ENCODE assay signal across 8 mouse cellular contexts in genomic region chr11:4986695-4987486, GRCm38 (mm10). TPM values are rescaled to one million over a fixed set of nuclear protein-coding genes. Genes with fewer than 3 reads are reported as not detected.
DNase-seq lines count a peak whose midpoint lies in the region; ATAC-seq and TF ChIP-seq lines count a peak whose summit lies in the region.

Gene Ap1b1 (plus strand): TSS chr11:4986824.

- peak; percentile 93 for DNase-seq in brain, embryonic 14.5 days (ENCODE audit: low read depth)
- DNase-seq in heart, embryonic 10.5 days (ENCODE audit: low spot score), result peak; percentile 97
- peak; percentile 89 for DNase-seq in midbrain, postnatal 0 days (ENCODE audit: low spot score)
- DNase-seq in spleen, postnatal 10 days (ENCODE audit: low spot score in 2 of 2), result peak; percentile 93 to 98

- H3ac ChIP-seq in C2C12 (ENCODE audit: control insufficient read depth, insufficient read length, low read depth), result peak within 1 kb of the TSS; percentile 90

- peak; percentile 93 for ATAC-seq in erythroblast, adult 5-6 weeks (replicated peaks; ENCODE audit: low FRiP score, poor library complexity, severe bottlenecking)
- ATAC-seq in kidney, embryonic 15.5 days (replicated peaks; ENCODE audit: low FRiP score), result peak; percentile 95
- ATAC-seq in limb, embryonic 15.5 days (ENCODE audit: insufficient number of reproducible peaks, low FRiP score, low TSS enrichment, low read depth), result peak; percentile 89
- ATAC-seq in midbrain, postnatal 0 days (ENCODE audit: low FRiP score), result peak; percentile 90

- peak within 1 kb of the TSS; percentile 67 for H3K9ac ChIP-seq in kidney, embryonic 15.5 days
- H3K9ac ChIP-seq in limb, embryonic 15.5 days, result peak within 1 kb of the TSS; percentile 58
- peak within 1 kb of the TSS; percentile 64 for H3K9ac ChIP-seq in midbrain, postnatal 0 days (replicated peaks; ENCODE audit: low read length, poor library complexity, severe bottlenecking)

- TF ChIP-seq CTCF in C2C12 (IDR thresholded peaks at IDR 0.05; ENCODE audit: control insufficient read depth, insufficient read depth, insufficient read length), result no peak
- TF ChIP-seq CTCF in brain, embryonic 14.5 days (IDR thresholded peaks at IDR 0.05; ENCODE audit: borderline replicate concordance, extremely low read depth, insufficient read depth, insufficient read length), result no peak
- TF ChIP-seq CTCF in midbrain, postnatal 0 days (IDR thresholded peaks at IDR 0.05), result no peak

- H3K4me1 ChIP-seq in heart, embryonic 10.5 days, result peaks cover 42% of the 10 kb centered on the region
- peaks cover 22% of the 10 kb centered on the region for H3K4me1 ChIP-seq in kidney, embryonic 15.5 days
- H3K4me1 ChIP-seq in limb, embryonic 15.5 days, result peaks cover 13% of the 10 kb centered on the region
- H3K4me1 ChIP-seq in midbrain, postnatal 0 days (ENCODE audit: insufficient read depth, low read length), result peaks cover 11% of the 10 kb centered on the region; the same call in 1 of the 2 replicates

- H3K4me2 ChIP-seq in kidney, embryonic 15.5 days, result peak within 1 kb of the TSS; percentile 93
- peak within 1 kb of the TSS; percentile 89 for H3K4me2 ChIP-seq in limb, embryonic 15.5 days
- peak within 1 kb of the TSS; percentile 72 for H3K4me2 ChIP-seq in midbrain, postnatal 0 days (ENCODE audit: low read depth, low read length, poor library complexity, severe bottlenecking)

- H3K79me3 ChIP-seq in C2C12 (ENCODE audit: low read depth), result peaks cover 10% of the 10 kb centered on the region

- H3K27me3 ChIP-seq in C2C12 (ENCODE audit: control insufficient read depth, insufficient read depth, insufficient read length), result no peaks in the 10 kb centered on the region
- H3K27me3 ChIP-seq in heart, embryonic 10.5 days (ENCODE audit: insufficient read depth, poor library complexity, severe bottlenecking), result no peaks in the 10 kb centered on the region
- H3K27me3 ChIP-seq in kidney, embryonic 15.5 days, result no peaks in the 10 kb centered on the region
- H3K27me3 ChIP-seq in limb, embryonic 15.5 days, result peaks cover 12% of the 10 kb centered on the region
- no peaks in the 10 kb centered on the region for H3K27me3 ChIP-seq in midbrain, postnatal 0 days (ENCODE audit: insufficient read depth, low read length)

- peak within 1 kb of the TSS; percentile 84 for H3K4me3 ChIP-seq in C2C12 (ENCODE audit: insufficient read depth, poor library complexity, severe bottlenecking)
- peak within 1 kb of the TSS; percentile 73 for H3K4me3 ChIP-seq in heart, embryonic 10.5 days
- H3K4me3 ChIP-seq in kidney, embryonic 15.5 days (replicated peaks), result peak within 1 kb of the TSS; percentile 85
- H3K4me3 ChIP-seq in limb, embryonic 15.5 days, result peak within 1 kb of the TSS; percentile 71
- H3K4me3 ChIP-seq in midbrain, postnatal 0 days (ENCODE audit: low read depth, low read length), result peak within 1 kb of the TSS; percentile 49

- peaks cover 17% of the 10 kb centered on the region for H3K79me2 ChIP-seq in C2C12 (ENCODE audit: control insufficient read depth, insufficient read depth)

- TF ChIP-seq POLR2A in brain, embryonic 14.5 days (IDR thresholded peaks at IDR 0.05; ENCODE audit: borderline replicate concordance, extremely low read depth, insufficient read depth, insufficient read length, poor library complexity, severe bottlenecking), result peak; percentile 19; the same call in 1 of the 2 replicates

- WGBS in heart, embryonic 10.5 days, result under 1% methylated on average over 62 of the region's 62 CpGs
- WGBS in kidney, embryonic 15.5 days, result under 1% methylated on average over 62 of the region's 62 CpGs
- under 1% methylated on average over 62 of the region's 62 CpGs for WGBS in limb, embryonic 15.5 days
- 1% methylated on average over 59 of the region's 62 CpGs for WGBS in midbrain, postnatal 0 days

- H3K36me3 ChIP-seq in C2C12 (ENCODE audit: control insufficient read depth, insufficient read depth), result peaks cover 8% of the 10 kb centered on the region
- H3K36me3 ChIP-seq in heart, embryonic 10.5 days, result peaks cover 14% of the 10 kb centered on the region
- 0 out of 2 replicates have a peak, but pooled peaks cover 7% of the 10 kb centered on the region for H3K36me3 ChIP-seq in kidney, embryonic 15.5 days
- H3K36me3 ChIP-seq in limb, embryonic 15.5 days, result 0 out of 2 replicates have a peak, but pooled peaks cover 3% of the 10 kb centered on the region
- 0 out of 2 replicates have a peak, but pooled peaks cover 3% of the 10 kb centered on the region for H3K36me3 ChIP-seq in midbrain, postnatal 0 days (ENCODE audit: insufficient read depth, low read length)

- H3K27ac ChIP-seq in heart, embryonic 10.5 days, result peak within 1 kb of the TSS; percentile 83
- peak within 1 kb of the TSS; percentile 61 for H3K27ac ChIP-seq in kidney, embryonic 15.5 days
- peak within 1 kb of the TSS; percentile 38; the same call in 1 of the 2 replicates for H3K27ac ChIP-seq in limb, embryonic 15.5 days
- peak within 1 kb of the TSS; percentile 21; the same call in 1 of the 2 replicates for H3K27ac ChIP-seq in midbrain, postnatal 0 days (ENCODE audit: low read depth, low read length)

- H3K9me3 ChIP-seq in heart, embryonic 10.5 days, result no peaks in the 10 kb centered on the region
- H3K9me3 ChIP-seq in kidney, embryonic 15.5 days (replicated peaks), result no peaks in the 10 kb centered on the region
- H3K9me3 ChIP-seq in limb, embryonic 15.5 days, result no peaks in the 10 kb centered on the region
- H3K9me3 ChIP-seq in midbrain, postnatal 0 days (ENCODE audit: low read length), result no peaks in the 10 kb centered on the region

TF ChIP-seq in C2C12, 6 proteins besides CTCF, POLR2A, EP300 and RAD21:
- no peak for TF ChIP-seq MYOG (IDR thresholded peaks at IDR 0.05; ENCODE audit: control insufficient read depth, extremely low read depth, insufficient read length)
- TF ChIP-seq MAX (IDR thresholded peaks at IDR 0.05), result peak; percentile 42
- TF ChIP-seq USF1 (IDR thresholded peaks at IDR 0.05; ENCODE audit: low read depth), result no peak

RNA-seq across cellular contexts. Expression of gene Ap1b1, which starts in this region (rescaled TPM):
- polyA plus RNA-seq in C2C12 (2012; fragmentation: generic; extraction: Trizol), result 40.9 TPM
- polyA plus RNA-seq in brain, embryonic 14.5 days (2012; rRNA removed), result 110 and 115 TPM in 2 replicates
- 20.4 and 23.0 TPM in 2 replicates for total RNA-seq in erythroblast, adult 5-6 weeks (2015; ENCODE audit: low replicate concordance)
- total RNA-seq in erythroblast, adult 5-6 weeks (2017; ENCODE audit: low replicate concordance), result 53.6 and 106 TPM in 2 replicates
- polyA plus RNA-seq in heart, embryonic 10.5 days (2016; fragmentation: Nextera tagmentation; extraction: Ambion mirVana), result 55.7 and 62.6 TPM in 2 replicates
- polyA plus RNA-seq in kidney, embryonic 15.5 days (2015; fragmentation: Nextera tagmentation; extraction: Ambion mirVana), result 59.8 and 65.3 TPM in 2 replicates
- 55.2 and 56.5 TPM in 2 replicates for polyA plus RNA-seq in limb, embryonic 15.5 days (2015; fragmentation: Nextera tagmentation; extraction: Ambion mirVana)
- total RNA-seq in midbrain, postnatal 0 days (2014; rRNA removed), result 122 and 130 TPM in 2 replicates
- 94.8 and 99.5 TPM in 2 replicates for polyA plus RNA-seq in midbrain, postnatal 0 days (2015; fragmentation: Nextera tagmentation; extraction: Ambion mirVana)

Comparison
In these comparisons a context has a peak if more than half of its experiments do, and no peak if none do; other contexts are left out.
1. Peak in every context shown above with its lines: DNase-seq, ATAC-seq, H3K4me3 ChIP-seq and H3K27ac ChIP-seq.
2. H3K27ac ChIP-seq: peak in every context shown above with its lines; median percentile 83 in heart, embryonic 10.5 days; 61 in kidney, embryonic 15.5 days; 38 in limb, embryonic 15.5 days; 21 in midbrain, postnatal 0 days.